Mouse (Mus musculus): ENCODE results near the gene Rbpjl. TPM values are rescaled to one million over a fixed set of nuclear protein-coding genes. Genes with fewer than 3 reads are reported as not detected.

Gene Rbpjl
- polyA plus RNA-seq, 1 experiment from 2014 or later = not detected

- Histone ChIP-seq H3K27me3 (ENCODE audit: low read depth, poor library complexity, severe bottlenecking) (peaks cover 4% of the 10 kb centered on the region), H3K4me1 (peaks cover 9% of the 10 kb centered on the region), H3K9me3 (replicated peaks) (no peaks in the 10 kb centered on the region), H3K4me3 (no peak overlapping the region), H3K36me3 (peaks cover 12% of the 10 kb centered on the region), H3K27ac (replicated peaks) (no peak overlapping the region)
- 89% methylated on average over 11 of the region's 11 CpGs for WGBS
- no peak for DNase-seq (ENCODE audit: low spot score)
Observed at GRCm38 (mm10) chr2:164423464-164423863, 20.5 kb downstream of the Rbpjl start.

DNA sequence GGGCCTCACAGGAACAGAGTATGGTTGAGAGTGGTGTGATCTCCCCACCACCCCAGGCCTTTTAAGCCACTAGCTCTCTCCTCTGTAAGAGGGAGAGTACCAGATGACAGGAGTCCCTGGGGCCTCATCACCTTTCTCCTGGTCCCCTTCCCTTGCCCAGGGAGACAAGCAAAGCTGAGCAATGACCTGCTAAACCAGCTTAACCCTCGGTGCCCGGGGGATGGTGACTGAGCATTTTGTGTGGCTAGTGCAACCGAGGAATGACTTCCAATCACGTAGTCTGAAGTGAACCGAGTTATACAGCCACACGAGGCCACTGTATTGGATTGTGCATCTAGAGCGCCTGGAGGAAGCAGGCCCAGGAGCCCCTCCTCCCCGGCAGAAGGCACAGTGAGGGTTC, 21.5 kb downstream of the Rbpjl start:
- H3K27ac ChIP-seq (replicated peaks) = no peak overlapping the region
- H3K4me1 ChIP-seq = peaks cover 18% of the 10 kb centered on the region
- H3K36me3 ChIP-seq = peaks cover 12% of the 10 kb centered on the region
- no peaks in the 10 kb centered on the region for H3K9me3 ChIP-seq (replicated peaks)
- DNase-seq (ENCODE audit: low spot score) = no peak
- H3K4me3 ChIP-seq = no peak overlapping the region
- 93% methylated on average over 8 of the region's 8 CpGs for WGBS
- peaks cover 11% of the 10 kb centered on the region; the same call in 1 of the 2 replicates for H3K27me3 ChIP-seq (ENCODE audit: low read depth, poor library complexity, severe bottlenecking)

DNA sequence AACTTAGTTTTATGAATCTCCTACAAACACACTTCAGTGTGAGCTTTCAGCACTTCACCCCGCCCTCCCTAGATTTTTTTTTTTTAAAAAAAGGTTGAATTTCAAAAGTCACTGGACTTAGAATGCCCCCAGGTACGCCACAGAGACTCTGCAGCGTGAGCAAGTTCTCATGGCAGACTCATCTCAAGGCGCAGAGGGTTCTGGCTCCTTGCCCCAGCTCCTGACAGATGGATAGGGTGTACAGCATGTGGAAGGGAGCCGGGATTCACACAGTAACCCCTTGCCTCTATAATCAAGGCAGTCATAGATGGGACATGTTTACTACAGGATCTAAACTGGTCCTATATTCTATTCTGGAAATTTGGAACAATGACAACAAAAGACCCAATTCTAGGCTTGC, 22.5 kb downstream of the Rbpjl start:
- H3K4me1 ChIP-seq = peaks cover 21% of the 10 kb centered on the region
- no peaks in the 10 kb centered on the region for H3K9me3 ChIP-seq (replicated peaks)
- peaks cover 12% of the 10 kb centered on the region for H3K36me3 ChIP-seq
- no peak overlapping the region for H3K27ac ChIP-seq (replicated peaks)
- H3K4me3 ChIP-seq = no peak overlapping the region
- no peak for DNase-seq (ENCODE audit: low spot score)
- peaks cover 21% of the 10 kb centered on the region for H3K27me3 ChIP-seq (ENCODE audit: low read depth, poor library complexity, severe bottlenecking)
- WGBS = 89% methylated on average over 5 of the region's 5 CpGs

- DNase-seq (ENCODE audit: low spot score) = no peak
- peaks cover 12% of the 10 kb centered on the region for H3K36me3 ChIP-seq
- WGBS = 26% methylated on average over 12 of the region's 12 CpGs
Observed at GRCm38 (mm10) chr2:164426121-164426520, 23.2 kb downstream of the Rbpjl start.

GRCm38 (mm10) chr2:164426952-164427351, 24.0 kb downstream of the Rbpjl start:
- Histone ChIP-seq H3K4me1 (peaks cover 36% of the 10 kb centered on the region), H3K27ac (replicated peaks) (no peak overlapping the region), H3K4me3 (no peak overlapping the region), H3K36me3 (peaks cover 12% of the 10 kb centered on the region), H3K27me3 (ENCODE audit: low read depth, poor library complexity, severe bottlenecking) (peaks cover 28% of the 10 kb centered on the region), H3K9me3 (replicated peaks) (no peaks in the 10 kb centered on the region)
- DNase-seq (ENCODE audit: low spot score) = no peak
- WGBS = 82% methylated on average over 5 of the region's 5 CpGs

More at GRCm38 (mm10) chr2:164426121-164426520, 23.2 kb downstream of the Rbpjl start:
- Histone ChIP-seq H3K27me3 (ENCODE audit: low read depth, poor library complexity, severe bottlenecking) (peaks cover 28% of the 10 kb centered on the region), H3K4me3 (no peak overlapping the region), H3K27ac (replicated peaks) (no peak overlapping the region), H3K9me3 (replicated peaks) (no peaks in the 10 kb centered on the region), H3K4me1 (peaks cover 28% of the 10 kb centered on the region)

DNA sequence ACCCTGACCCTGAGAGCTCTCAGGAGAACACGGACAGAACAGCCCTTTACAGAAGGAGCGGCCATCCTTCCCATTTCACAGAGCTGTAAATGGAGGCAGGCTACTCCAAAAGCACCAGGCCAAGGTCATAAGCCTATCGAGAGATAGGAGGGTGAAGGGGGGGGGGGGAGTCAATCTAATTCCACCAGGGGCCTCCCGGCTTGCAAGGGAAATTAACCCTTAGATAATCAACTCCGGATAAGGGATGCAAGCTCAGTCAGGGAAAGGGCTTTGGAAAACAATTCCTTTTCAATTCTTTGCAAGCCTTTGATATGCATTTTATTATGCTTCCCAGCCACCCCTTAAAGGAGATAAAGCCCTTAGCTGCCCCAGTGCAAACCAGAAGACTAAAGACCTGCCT, 25.5 kb downstream of the Rbpjl start:
- H3K4me1 ChIP-seq = peaks cover 50% of the 10 kb centered on the region
- no peak overlapping the region for H3K27ac ChIP-seq (replicated peaks)
- 43% methylated on average over 5 of the region's 5 CpGs for WGBS

DNA sequence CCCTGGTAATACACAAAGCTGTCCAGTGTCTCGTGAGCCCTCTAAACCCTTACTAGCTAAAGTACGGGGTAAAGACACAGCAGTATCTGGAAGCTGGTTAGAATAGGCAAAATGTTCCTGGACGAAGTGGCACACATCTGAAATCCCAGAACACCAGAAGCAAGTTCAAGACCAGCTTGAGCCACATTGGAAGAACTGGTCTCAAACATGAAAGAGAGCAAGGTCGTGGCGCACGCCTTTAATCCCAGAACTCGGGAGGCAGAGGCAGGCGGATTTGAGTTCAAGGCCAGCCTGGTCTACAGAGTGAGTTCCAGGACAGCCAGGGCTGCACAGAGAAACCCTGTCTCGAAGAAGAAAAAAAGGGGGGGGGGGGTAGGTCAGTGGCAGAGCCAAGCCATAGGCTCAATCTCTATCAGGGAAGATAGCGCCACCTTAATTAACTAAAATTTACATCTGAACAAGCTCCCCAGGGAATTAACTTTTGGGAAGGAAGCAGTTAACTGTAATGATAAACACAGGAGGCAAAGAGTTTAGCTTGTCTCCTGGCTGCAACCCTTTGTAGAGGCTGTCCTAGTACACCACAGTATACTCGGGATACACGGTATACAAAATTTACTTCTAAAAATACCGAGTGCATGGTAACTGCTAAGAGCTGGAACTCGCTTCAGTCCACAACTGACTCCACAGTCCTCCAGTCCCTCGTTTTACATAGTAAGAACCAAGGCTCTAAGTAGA, 27.1 kb downstream of the Rbpjl start:
- WGBS = 43% methylated on average over 15 of the region's 15 CpGs
- no peak overlapping the region for H3K27ac ChIP-seq (replicated peaks)
- H3K9me3 ChIP-seq (replicated peaks) = no peaks in the 10 kb centered on the region
- H3K4me3 ChIP-seq = no peak overlapping the region
- H3K27me3 ChIP-seq (ENCODE audit: low read depth, poor library complexity, severe bottlenecking) = peaks cover 28% of the 10 kb centered on the region
- H3K4me1 ChIP-seq = peaks cover 50% of the 10 kb centered on the region
- DNase-seq (ENCODE audit: low spot score) = no peak
- no peaks in the 10 kb centered on the region; the same call in 1 of the 2 replicates for H3K36me3 ChIP-seq

More for the DNA sequence above, 25.5 kb downstream of the Rbpjl start:
- Histone ChIP-seq H3K27me3 (ENCODE audit: low read depth, poor library complexity, severe bottlenecking) (peaks cover 28% of the 10 kb centered on the region), H3K9me3 (replicated peaks) (no peaks in the 10 kb centered on the region), H3K4me3 (no peak overlapping the region), H3K36me3 (peaks cover 10% of the 10 kb centered on the region)
- no peak for DNase-seq (ENCODE audit: low spot score)

DNA sequence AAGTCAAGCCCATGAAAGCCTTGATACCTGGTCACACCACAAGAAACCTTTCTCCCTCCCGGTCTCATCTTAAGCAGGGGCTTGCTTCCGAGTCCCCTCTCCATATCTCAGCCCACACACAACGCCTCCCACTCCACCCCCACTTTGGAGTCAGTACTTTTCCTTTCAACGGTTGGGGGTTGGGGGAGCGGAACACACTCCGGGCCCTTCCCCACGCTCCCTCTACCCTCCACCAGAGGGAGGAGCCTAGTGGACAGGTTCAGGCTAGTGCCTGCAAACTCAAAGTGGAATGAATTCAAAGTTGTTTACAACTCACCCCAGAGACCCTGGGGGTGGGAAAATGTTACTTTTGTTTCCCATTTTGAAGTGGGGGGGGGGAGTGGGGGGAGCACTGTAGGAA, 27.8 kb downstream of the Rbpjl start:
- H3K36me3 ChIP-seq = no peaks in the 10 kb centered on the region; the same call in 1 of the 2 replicates
- H3K27me3 ChIP-seq (ENCODE audit: low read depth, poor library complexity, severe bottlenecking) = peaks cover 28% of the 10 kb centered on the region
- 18% methylated on average over 7 of the region's 7 CpGs for WGBS
- no peak overlapping the region for H3K4me3 ChIP-seq
- no peak for DNase-seq (ENCODE audit: low spot score)
- H3K4me1 ChIP-seq = peaks cover 51% of the 10 kb centered on the region
- no peak overlapping the region for H3K27ac ChIP-seq (replicated peaks)
- H3K9me3 ChIP-seq (replicated peaks) = no peaks in the 10 kb centered on the region

DNA sequence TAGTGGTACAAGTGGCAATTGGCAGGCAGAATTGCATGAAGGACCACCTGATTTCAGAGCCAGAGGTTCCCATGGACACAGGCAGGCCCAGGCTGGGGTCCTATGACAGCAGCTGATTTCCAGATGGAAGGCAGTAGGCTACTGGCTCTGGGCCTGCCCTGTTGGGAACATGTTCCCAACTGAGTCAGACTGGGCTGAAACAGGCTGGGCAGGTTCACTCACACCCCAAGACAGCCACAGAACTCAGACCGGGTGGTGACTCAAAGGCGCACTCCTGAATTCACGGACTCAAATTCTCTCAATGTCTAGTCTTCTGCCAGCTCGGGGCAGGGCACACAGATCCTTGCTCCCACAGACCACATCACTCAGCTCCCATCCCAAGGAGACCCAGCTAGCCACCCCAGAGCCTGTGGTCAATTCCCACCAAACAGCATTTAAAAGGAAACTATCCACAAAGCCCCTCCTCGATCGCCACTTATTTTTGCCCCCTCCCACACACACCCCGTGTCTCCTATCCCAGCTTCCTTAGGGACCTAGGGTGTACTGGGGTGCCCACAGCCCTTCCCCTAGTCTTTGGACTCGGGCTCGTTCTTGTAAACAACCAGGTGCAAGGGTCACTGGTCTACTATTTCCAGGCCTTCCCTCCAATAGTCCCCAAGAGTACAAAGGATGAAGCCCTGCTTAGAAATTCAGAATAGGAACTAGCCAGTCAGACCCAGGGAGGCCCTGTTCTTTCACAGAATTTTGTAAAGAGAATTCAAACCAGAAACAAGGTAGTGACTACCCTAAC, 28.9 kb downstream of the Rbpjl start:
- DNase-seq (ENCODE audit: low spot score) = no peak
- H3K36me3 ChIP-seq = no peaks in the 10 kb centered on the region; the same call in 1 of the 2 replicates
- no peaks in the 10 kb centered on the region for H3K9me3 ChIP-seq (replicated peaks)
- WGBS = 65% methylated on average over 9 of the region's 9 CpGs
- H3K27me3 ChIP-seq (ENCODE audit: low read depth, poor library complexity, severe bottlenecking) = peaks cover 28% of the 10 kb centered on the region
- H3K4me3 ChIP-seq = no peak overlapping the region
- H3K4me1 ChIP-seq = peaks cover 56% of the 10 kb centered on the region
- H3K27ac ChIP-seq (replicated peaks) = peak overlapping the region; percentile 56; the same call in 1 of the 2 replicates

- Histone ChIP-seq H3K9me3 (replicated peaks) (no peaks in the 10 kb centered on the region), H3K4me3 (no peak overlapping the region), H3K36me3 (no peaks in the 10 kb centered on the region; the same call in 1 of the 2 replicates), H3K27me3 (ENCODE audit: low read depth, poor library complexity, severe bottlenecking) (peaks cover 28% of the 10 kb centered on the region), H3K4me1 (peaks cover 61% of the 10 kb centered on the region), H3K27ac (replicated peaks) (peak overlapping the region; percentile 56)
- no peak for DNase-seq (ENCODE audit: low spot score)
- WGBS = 45% methylated on average over 22 of the region's 22 CpGs
Observed at GRCm38 (mm10) chr2:164432541-164433191, 29.7 kb downstream of the Rbpjl start.

GRCm38 (mm10) chr2:164433278-164433895, 30.4 kb downstream of the Rbpjl start:
- 0 out of 2 replicates have a peak overlapping the region, but pooled peaks have one; percentile 38 for H3K27ac ChIP-seq (replicated peaks)
- H3K4me1 ChIP-seq = peaks cover 60% of the 10 kb centered on the region
- no peaks in the 10 kb centered on the region for H3K9me3 ChIP-seq (replicated peaks)
- H3K36me3 ChIP-seq = no peaks in the 10 kb centered on the region; the same call in 1 of the 2 replicates
- no peak for DNase-seq (ENCODE audit: low spot score)
- H3K4me3 ChIP-seq = no peak overlapping the region
- peaks cover 27% of the 10 kb centered on the region for H3K27me3 ChIP-seq (ENCODE audit: low read depth, poor library complexity, severe bottlenecking)
- WGBS = 87% methylated on average over 9 of the region's 9 CpGs

DNA sequence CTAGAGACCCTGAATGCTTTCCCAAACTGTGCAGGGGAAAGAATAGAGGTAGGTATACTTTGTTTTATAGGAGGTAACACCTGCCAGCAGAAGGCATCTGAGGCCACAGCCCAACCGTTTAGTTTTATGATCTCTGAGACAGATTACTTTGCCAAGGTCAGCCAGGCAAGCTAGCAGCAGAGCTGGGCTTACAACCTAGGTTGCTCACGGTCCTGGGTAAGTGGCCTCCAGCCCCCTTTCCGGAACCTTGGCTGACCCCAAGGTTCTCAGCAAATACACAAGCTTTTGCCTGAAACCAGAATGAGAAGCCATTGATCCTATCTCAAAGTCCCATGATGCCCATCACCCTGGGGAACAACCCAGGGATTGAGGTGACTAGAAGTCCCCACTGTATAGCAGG, 31.7 kb downstream of the Rbpjl start:
- peaks cover 48% of the 10 kb centered on the region for H3K4me1 ChIP-seq
- WGBS = 85% methylated on average over 3 of the region's 3 CpGs

More for the DNA sequence above, 31.7 kb downstream of the Rbpjl start:
- peaks cover 24% of the 10 kb centered on the region for H3K27me3 ChIP-seq (ENCODE audit: low read depth, poor library complexity, severe bottlenecking)
- H3K36me3 ChIP-seq = no peaks in the 10 kb centered on the region
- H3K27ac ChIP-seq (replicated peaks) = no peak overlapping the region
- no peak for DNase-seq (ENCODE audit: low spot score)
- H3K9me3 ChIP-seq (replicated peaks) = no peaks in the 10 kb centered on the region
- no peak overlapping the region for H3K4me3 ChIP-seq
